Comparison of ENCODE assay signal across 10 mouse cellular contexts in the genomic region with DNA sequence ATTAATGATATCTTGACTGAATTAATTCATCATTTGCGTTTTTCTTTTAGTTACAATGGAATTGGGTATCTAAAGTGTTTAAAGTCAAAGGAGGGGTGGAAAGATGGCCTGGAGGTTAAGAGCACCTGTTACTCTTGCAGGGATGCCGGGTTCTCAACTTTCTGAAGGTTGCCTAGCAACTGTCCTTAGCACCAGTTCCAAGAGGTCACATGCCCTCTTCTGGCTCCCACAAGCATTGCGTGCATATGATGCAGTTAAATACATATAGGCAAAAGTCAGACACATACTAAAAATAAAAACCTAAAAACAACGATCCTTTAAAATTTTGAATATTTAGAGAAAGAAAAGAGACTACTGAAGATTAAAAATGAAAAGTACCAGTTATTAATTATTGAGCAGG. TPM values are rescaled to one million over a fixed set of nuclear protein-coding genes. Genes with fewer than 3 reads are reported as not detected.
DNase-seq lines count a peak whose midpoint lies in the region; ATAC-seq and TF ChIP-seq lines count a peak whose summit lies in the region.
"Had no signal": no experiment of that assay in that cellular context is flagged by ENCODE, and none has a peak within 500 bp of the region (broad histone marks: within the 10 kb centered on the region; RNA-seq: fewer than 3 reads in every experiment).

No protein-coding gene starts in this region.

- peak; percentile 39 for DNase-seq in hindbrain, embryonic 10.5 days (ENCODE audit: low spot score)
- peak; percentile 20 for DNase-seq in NIH3T3 (ENCODE audit: low read depth)
- DNase-seq in forebrain, postnatal 0 days = peak; percentile 24
- peak; percentile 73 for DNase-seq in lung, embryonic 14.5 days
- peak; percentile 55 to 72 for DNase-seq in spleen, postnatal 4 days (ENCODE audit: low spot score in 2 of 2)
- DNase-seq in heart, postnatal 10 days = no peak
- DNase-seq in layer of hippocampus, postnatal 36 days = no peak

- peaks cover 39% of the 10 kb centered on the region for H3K36me3 ChIP-seq in hindbrain, embryonic 10.5 days
- peaks cover 4% of the 10 kb centered on the region; the same call in 1 of the 2 replicates for H3K36me3 ChIP-seq in hindbrain, embryonic 16.5 days (ENCODE audit: control insufficient read depth, insufficient read depth, low read length)
- H3K36me3 ChIP-seq in forebrain, postnatal 0 days (ENCODE audit: insufficient read depth) = peaks cover 15% of the 10 kb centered on the region; the same call in 1 of the 2 replicates
- H3K36me3 ChIP-seq in lung, embryonic 14.5 days (ENCODE audit: insufficient read depth) = peaks cover 26% of the 10 kb centered on the region

- H3K27me3 ChIP-seq in hindbrain, embryonic 10.5 days (ENCODE audit: insufficient read depth, poor library complexity, severe bottlenecking) = no peaks in the 10 kb centered on the region
- H3K27me3 ChIP-seq in hindbrain, embryonic 16.5 days (replicated peaks; ENCODE audit: control insufficient read depth, insufficient read depth, low read length) = no peaks in the 10 kb centered on the region
- H3K27me3 ChIP-seq in forebrain, postnatal 0 days (ENCODE audit: insufficient read depth, low read length) = no peaks in the 10 kb centered on the region
- H3K27me3 ChIP-seq in lung, embryonic 14.5 days (ENCODE audit: insufficient read depth, low read length) = no peaks in the 10 kb centered on the region
- H3K27me3 ChIP-seq: embryonic facial prominence, embryonic 13.5 days; neural tube, embryonic 12.5 days had no signal

- no peak overlapping the region for H3K4me3 ChIP-seq in hindbrain, embryonic 10.5 days
- H3K4me3 ChIP-seq in hindbrain, embryonic 16.5 days (ENCODE audit: low read length) = no peak overlapping the region
- H3K4me3 ChIP-seq in forebrain, postnatal 0 days (ENCODE audit: low read depth, low read length) = no peak overlapping the region
- no peak overlapping the region for H3K4me3 ChIP-seq in lung, embryonic 14.5 days (ENCODE audit: low read depth, low read length)
- H3K4me3 ChIP-seq: embryonic facial prominence, embryonic 13.5 days; neural tube, embryonic 12.5 days had no signal

- no peak for ATAC-seq in hindbrain, embryonic 16.5 days
- peak; percentile 62; the same call in 1 of the 2 replicates for ATAC-seq in forebrain, postnatal 0 days
- no peak for ATAC-seq in lung, embryonic 14.5 days (ENCODE audit: insufficient read depth)

- H3K9me3 ChIP-seq in hindbrain, embryonic 10.5 days = no peaks in the 10 kb centered on the region
- H3K9me3 ChIP-seq in hindbrain, embryonic 16.5 days (ENCODE audit: control insufficient read depth, low read length) = no peaks in the 10 kb centered on the region
- H3K9me3 ChIP-seq in forebrain, postnatal 0 days (ENCODE audit: low read length) = no peaks in the 10 kb centered on the region
- no peaks in the 10 kb centered on the region for H3K9me3 ChIP-seq in lung, embryonic 14.5 days (ENCODE audit: low read depth, low read length)
- H3K9me3 ChIP-seq: embryonic facial prominence, embryonic 13.5 days; neural tube, embryonic 12.5 days had no signal

- peaks cover 9% of the 10 kb centered on the region for H3K4me1 ChIP-seq in hindbrain, embryonic 10.5 days (replicated peaks)
- 0 out of 2 replicates have a peak, but pooled peaks cover 4% of the 10 kb centered on the region for H3K4me1 ChIP-seq in hindbrain, embryonic 16.5 days (ENCODE audit: control insufficient read depth, insufficient read depth, low read depth, low read length)
- 0 out of 2 replicates have a peak, but pooled peaks cover 8% of the 10 kb centered on the region for H3K4me1 ChIP-seq in forebrain, postnatal 0 days (ENCODE audit: insufficient read depth)
- peaks cover 5% of the 10 kb centered on the region; the same call in 1 of the 2 replicates for H3K4me1 ChIP-seq in lung, embryonic 14.5 days (ENCODE audit: insufficient read depth)

- 58% methylated on average over 4 of the region's 4 CpGs for WGBS in hindbrain, embryonic 10.5 days
- 52% methylated on average over 4 of the region's 4 CpGs for WGBS in hindbrain, embryonic 16.5 days
- WGBS in forebrain, postnatal 0 days = 42% methylated on average over 4 of the region's 4 CpGs
- 52% methylated on average over 4 of the region's 4 CpGs for WGBS in lung, embryonic 14.5 days

- intact Hi-C loops in heart, postnatal 10 days (cut with DNase I) = loop anchor here (5.0 to 10.0 kb wide), 2 partner anchors 56 to 1166 kb away; no protein-coding TSS in a partner anchor

- peak; percentile 62 for TF ChIP-seq CTCF in forebrain, postnatal 0 days (IDR thresholded peaks at IDR 0.05; ENCODE audit: low read depth)
- peak; percentile 54 for TF ChIP-seq CTCF in lung, embryonic 14.5 days (IDR thresholded peaks at IDR 0.05; ENCODE audit: low read depth)

- no peak overlapping the region for H3K9ac ChIP-seq in hindbrain, embryonic 16.5 days (ENCODE audit: low read depth, low read length)
- no peak overlapping the region for H3K9ac ChIP-seq in forebrain, postnatal 0 days
- H3K9ac ChIP-seq in lung, embryonic 14.5 days = no peak overlapping the region
- H3K9ac ChIP-seq: embryonic facial prominence, embryonic 13.5 days; neural tube, embryonic 12.5 days had no signal

- no peak overlapping the region for H3K27ac ChIP-seq in hindbrain, embryonic 10.5 days
- no peak overlapping the region for H3K27ac ChIP-seq in hindbrain, embryonic 16.5 days (ENCODE audit: low read depth, low read length)
- H3K27ac ChIP-seq in forebrain, postnatal 0 days (ENCODE audit: low read depth, low read length) = no peak overlapping the region
- no peak overlapping the region for H3K27ac ChIP-seq in lung, embryonic 14.5 days (ENCODE audit: low read depth)
- H3K27ac ChIP-seq: embryonic facial prominence, embryonic 13.5 days; neural tube, embryonic 12.5 days had no signal

- no peak overlapping the region for H3K4me2 ChIP-seq in hindbrain, embryonic 16.5 days (ENCODE audit: low read length)
- no peak overlapping the region for H3K4me2 ChIP-seq in forebrain, postnatal 0 days (ENCODE audit: low read depth)
- H3K4me2 ChIP-seq in lung, embryonic 14.5 days = no peak overlapping the region
- H3K4me2 ChIP-seq: embryonic facial prominence, embryonic 13.5 days; neural tube, embryonic 12.5 days had no signal

RNA-seq across cellular contexts. Expression of a gene that starts 10.2 kb away (rescaled TPM):
- polyA plus RNA-seq in hindbrain, embryonic 10.5 days (2016; fragmentation: Nextera tagmentation; extraction: Ambion mirVana) = 69.2 and 85.7 TPM in 2 replicates
- 35.3 and 56.6 TPM in 2 replicates for polyA plus RNA-seq in hindbrain, embryonic 16.5 days (2015; fragmentation: Nextera tagmentation; extraction: Ambion mirVana)
- total RNA-seq in forebrain, postnatal 0 days (2014; rRNA removed) = 131 and 147 TPM in 2 replicates
- 79.9 and 94.6 TPM in 2 replicates for polyA plus RNA-seq in forebrain, postnatal 0 days (2015; fragmentation: Nextera tagmentation; extraction: Ambion mirVana)
- 56.1 and 60.0 TPM in 2 replicates for polyA plus RNA-seq in lung, embryonic 14.5 days (2014; fragmentation: Nextera tagmentation; extraction: Ambion mirVana)
- total RNA-seq in heart, postnatal 10 days (2021) = 10 to 100 TPM; 59.4 to 69.5 TPM
- 100 to 1,000 TPM; 102 to 103 TPM for total RNA-seq in layer of hippocampus, postnatal 36 days (2021)

RNA-seq across cellular contexts. Expression of a gene that starts 53.8 kb away (rescaled TPM):
- 82.1 and 95.5 TPM in 2 replicates for polyA plus RNA-seq in hindbrain, embryonic 10.5 days (2016; fragmentation: Nextera tagmentation; extraction: Ambion mirVana)
- polyA plus RNA-seq in hindbrain, embryonic 16.5 days (2015; fragmentation: Nextera tagmentation; extraction: Ambion mirVana) = 71.0 and 76.9 TPM in 2 replicates
- 82.4 and 88.0 TPM in 2 replicates for total RNA-seq in forebrain, postnatal 0 days (2014; rRNA removed)
- 66.6 and 68.0 TPM in 2 replicates for polyA plus RNA-seq in forebrain, postnatal 0 days (2015; fragmentation: Nextera tagmentation; extraction: Ambion mirVana)
- 105 and 108 TPM in 2 replicates for polyA plus RNA-seq in lung, embryonic 14.5 days (2014; fragmentation: Nextera tagmentation; extraction: Ambion mirVana)
- total RNA-seq in heart, postnatal 10 days (2021) = 10 to 100 TPM; 42.0 to 43.9 TPM
- 10 to 100 TPM; 51.2 to 55.0 TPM for total RNA-seq in layer of hippocampus, postnatal 36 days (2021)

RNA-seq across cellular contexts. Expression of a gene that starts 53.8 kb away (rescaled TPM):
- 67.2 and 69.8 TPM in 2 replicates for polyA plus RNA-seq in hindbrain, embryonic 10.5 days (2016; fragmentation: Nextera tagmentation; extraction: Ambion mirVana)
- polyA plus RNA-seq in hindbrain, embryonic 16.5 days (2015; fragmentation: Nextera tagmentation; extraction: Ambion mirVana) = 47.4 and 49.4 TPM in 2 replicates
- total RNA-seq in forebrain, postnatal 0 days (2014; rRNA removed) = 28.7 and 30.5 TPM in 2 replicates
- polyA plus RNA-seq in forebrain, postnatal 0 days (2015; fragmentation: Nextera tagmentation; extraction: Ambion mirVana) = 42.4 and 48.8 TPM in 2 replicates
- polyA plus RNA-seq in lung, embryonic 14.5 days (2014; fragmentation: Nextera tagmentation; extraction: Ambion mirVana) = 57.5 and 61.8 TPM in 2 replicates
- total RNA-seq in heart, postnatal 10 days (2021) = 10 to 100 TPM; 28.0 to 32.5 TPM
- 10 to 100 TPM; 26.4 to 28.8 TPM for total RNA-seq in layer of hippocampus, postnatal 36 days (2021)

Comparison
In these comparisons a context has a peak if more than half of its experiments do, and no peak if none do; other contexts are left out.
1. DNase-seq: peak in hindbrain, embryonic 10.5 days (single experiment), NIH3T3 (single experiment), forebrain, postnatal 0 days (single experiment), lung, embryonic 14.5 days (single experiment) and spleen, postnatal 4 days (2 of 2); none in heart, postnatal 10 days (0 of 2) and layer of hippocampus, postnatal 36 days (0 of 2).